ENCODE assay signal across 24 mouse cellular contexts in genomic region chr5:107242993-107243392, GRCm38 (mm10). TPM values are rescaled to one million over a fixed set of nuclear protein-coding genes. Genes with fewer than 3 reads are reported as not detected.
DNase-seq lines count a peak whose midpoint lies in the region; ATAC-seq and TF ChIP-seq lines count a peak whose summit lies in the region.
"Had no signal": no experiment of that assay in that cellular context is flagged by ENCODE, and none has a peak within 500 bp of the region (broad histone marks: within the 10 kb centered on the region; RNA-seq: fewer than 3 reads in every experiment).

No protein-coding gene starts in this region.

- no peak overlapping the region for H3K9ac ChIP-seq in liver, embryonic 12.5 days
- H3K9ac ChIP-seq in liver, embryonic 13.5 days, result 0 out of 2 replicates have a peak overlapping the region, but pooled peaks have one; percentile 28
- no peak overlapping the region for H3K9ac ChIP-seq in liver, embryonic 16.5 days (ENCODE audit: low read depth, low read length)
- H3K9ac ChIP-seq: embryonic facial prominence, embryonic 12.5 days; embryonic facial prominence, embryonic 15.5 days; forebrain, postnatal 0 days; hindbrain, embryonic 12.5 days; hindbrain, embryonic 15.5 days had no signal

- H3K4me2 ChIP-seq in liver, embryonic 12.5 days, result peak overlapping the region; percentile 17
- peak overlapping the region; percentile 28; the same call in 1 of the 2 replicates for H3K4me2 ChIP-seq in liver, embryonic 13.5 days
- H3K4me2 ChIP-seq in liver, embryonic 16.5 days (ENCODE audit: low read depth, low read length), result no peak overlapping the region
- H3K4me2 ChIP-seq: embryonic facial prominence, embryonic 12.5 days; embryonic facial prominence, embryonic 15.5 days; hindbrain, embryonic 12.5 days; hindbrain, embryonic 15.5 days had no signal

- TF ChIP-seq CTCF in thymus, adult 2 months (IDR thresholded peaks at IDR 0.05; ENCODE audit: borderline replicate concordance, control insufficient read depth, extremely low read depth, insufficient read depth, low read length, poor library complexity), result no peak

- H3K4me3 ChIP-seq in liver, embryonic 12.5 days, result no peak overlapping the region
- no peak overlapping the region for H3K4me3 ChIP-seq in liver, embryonic 13.5 days (replicated peaks)
- H3K4me3 ChIP-seq in liver, embryonic 16.5 days (ENCODE audit: low read depth, low read length), result no peak overlapping the region
- no peak overlapping the region for H3K4me3 ChIP-seq in thymus, adult 2 months (ENCODE audit: control insufficient read depth, insufficient read depth, low read length)
- H3K4me3 ChIP-seq: embryonic facial prominence, embryonic 12.5 days; embryonic facial prominence, embryonic 15.5 days; gastrocnemius, adult 2 months; heart, adult 2 months; heart, embryonic 10.5 days; hindbrain, embryonic 12.5 days; hindbrain, embryonic 15.5 days had no signal

- no peaks in the 10 kb centered on the region for H3K27me3 ChIP-seq in liver, embryonic 12.5 days (replicated peaks)
- H3K27me3 ChIP-seq in liver, embryonic 13.5 days, result no peaks in the 10 kb centered on the region
- no peaks in the 10 kb centered on the region for H3K27me3 ChIP-seq in liver, embryonic 16.5 days (ENCODE audit: control insufficient read depth, insufficient read depth, low read depth, low read length)
- no peaks in the 10 kb centered on the region for H3K27me3 ChIP-seq in thymus, adult 2 months (ENCODE audit: control insufficient read depth, insufficient read depth, low read length)
- H3K27me3 ChIP-seq: embryonic facial prominence, embryonic 12.5 days; embryonic facial prominence, embryonic 15.5 days had no signal

- peak; percentile 63 for ATAC-seq in liver, embryonic 12.5 days
- peak; percentile 55; the same call in 1 of the 2 replicates for ATAC-seq in liver, embryonic 13.5 days (ENCODE audit: low read depth)
- ATAC-seq in liver, embryonic 16.5 days (ENCODE audit: low read depth), result 0 out of 2 replicates have a peak, but pooled peaks have one; percentile 27
- ATAC-seq: activated CD4-positive, CD25-positive, alpha-beta regulatory T cell, adult 4 months; CD4-positive, CD25-positive, alpha-beta regulatory T cell, adult 4 months; forebrain, embryonic 14.5 days; forebrain, postnatal 0 days had no signal

- no peaks in the 10 kb centered on the region for H3K9me3 ChIP-seq in liver, embryonic 12.5 days (replicated peaks)
- no peaks in the 10 kb centered on the region for H3K9me3 ChIP-seq in liver, embryonic 13.5 days (replicated peaks)
- H3K9me3 ChIP-seq in liver, embryonic 16.5 days (replicated peaks; ENCODE audit: control insufficient read depth, low read length), result no peaks in the 10 kb centered on the region
- H3K9me3 ChIP-seq: embryonic facial prominence, embryonic 12.5 days; embryonic facial prominence, embryonic 15.5 days; heart, embryonic 10.5 days; hindbrain, embryonic 12.5 days; hindbrain, embryonic 15.5 days had no signal

- 41% methylated on average over 4 of the region's 4 CpGs for whole genome bisulfite sequencing in liver, embryonic 12.5 days (ENCODE audit: insufficient replicate concordance)
- 42% methylated on average over 4 of the region's 4 CpGs for WGBS in liver, embryonic 13.5 days (ENCODE audit: insufficient replicate concordance)
- WGBS in liver, embryonic 16.5 days (ENCODE audit: insufficient replicate concordance), result 40% methylated on average over 4 of the region's 4 CpGs
- WGBS in thymus, adult 2 months, result 90% methylated on average over 4 of the region's 4 CpGs

- DNase-seq in liver, result no peak
- no peak for DNase-seq in liver, embryonic 13.5 days
- DNase-seq in thymus, adult 2 months, result no peak
- no peak for DNase-seq in yolk sac, embryonic 10.5 days (ENCODE audit: low spot score)
- DNase-seq in left cerebral cortex, adult 18-20 months (ENCODE audit: low spot score in 2 of 2), result no peak
- DNase-seq: adrenal gland, adult 8-10 months; adrenal gland, postnatal 36 days; cerebellum, adult 18-20 months; cerebellum, adult 9-10 months; cerebellum, postnatal 14 days; forebrain, postnatal 0 days; gastrocnemius, adult 2 months; gastrocnemius, postnatal 14 days; heart, adult 2 months had no signal

- H3K27ac ChIP-seq in liver, embryonic 12.5 days, result peak overlapping the region; percentile 67
- H3K27ac ChIP-seq in liver, embryonic 13.5 days, result peak overlapping the region; percentile 74; the same call in 1 of the 2 replicates
- no peak overlapping the region for H3K27ac ChIP-seq in liver, embryonic 16.5 days (ENCODE audit: low read length)
- H3K27ac ChIP-seq in thymus, adult 2 months (ENCODE audit: control insufficient read depth, insufficient read depth, low read length), result no peak overlapping the region
- H3K27ac ChIP-seq: embryonic facial prominence, embryonic 12.5 days; embryonic facial prominence, embryonic 15.5 days; gastrocnemius, adult 2 months; heart, adult 2 months; heart, embryonic 10.5 days; hindbrain, embryonic 12.5 days; hindbrain, embryonic 15.5 days had no signal

- 0 out of 2 replicates have a peak, but pooled peaks cover 3% of the 10 kb centered on the region for H3K36me3 ChIP-seq in liver, embryonic 12.5 days
- no peaks in the 10 kb centered on the region for H3K36me3 ChIP-seq in liver, embryonic 13.5 days
- H3K36me3 ChIP-seq in liver, embryonic 16.5 days (ENCODE audit: control insufficient read depth, insufficient read depth), result no peaks in the 10 kb centered on the region
- H3K36me3 ChIP-seq in thymus, adult 2 months (ENCODE audit: control insufficient read depth, insufficient read depth, low read length), result no peaks in the 10 kb centered on the region
- H3K36me3 ChIP-seq: embryonic facial prominence, embryonic 12.5 days; hindbrain, embryonic 12.5 days; hindbrain, embryonic 15.5 days had no signal

- no peak for TF ChIP-seq POLR2A in thymus, adult 2 months (IDR thresholded peaks at IDR 0.05; ENCODE audit: control insufficient read depth, extremely low read depth, insufficient read depth, low read length, poor library complexity)

- H3K4me1 ChIP-seq in liver, embryonic 12.5 days, result peaks cover 56% of the 10 kb centered on the region
- peaks cover 51% of the 10 kb centered on the region for H3K4me1 ChIP-seq in liver, embryonic 13.5 days (replicated peaks)
- peaks cover 17% of the 10 kb centered on the region for H3K4me1 ChIP-seq in liver, embryonic 16.5 days (ENCODE audit: control insufficient read depth, low read depth, low read length)
- H3K4me1 ChIP-seq in thymus, adult 2 months (replicated peaks; ENCODE audit: control insufficient read depth, insufficient read depth, low read length), result no peaks in the 10 kb centered on the region
- H3K4me1 ChIP-seq: hindbrain, embryonic 15.5 days had no signal

RNA-seq across cellular contexts. Expression of gene Tgfbr3, which starts 46.4 kb away (rescaled TPM):
- polyA plus RNA-seq in liver, embryonic 12.5 days (2016; fragmentation: Nextera tagmentation; extraction: Ambion mirVana), result 18.4 and 19.2 TPM in 2 replicates
- 7.1 and 9.9 TPM in 2 replicates for polyA plus RNA-seq in liver, embryonic 13.5 days (2015; fragmentation: Nextera tagmentation; extraction: Ambion mirVana)
- polyA plus RNA-seq in liver, embryonic 16.5 days (2015; fragmentation: Nextera tagmentation; extraction: Ambion mirVana), result 6.5 and 6.8 TPM in 2 replicates
- 20.7 and 23.9 TPM in 2 replicates for polyA plus RNA-seq in thymus, adult 2 months (2012; rRNA removed)
- 10 to 100 TPM; 12.2 to 13.4 TPM for total RNA-seq in left cerebral cortex, adult 18-20 months (2021)

Comparison
In these comparisons a context has a peak if more than half of its experiments do, and no peak if none do; other contexts are left out.
1. H3K27ac ChIP-seq: peak in liver, embryonic 12.5 days (single experiment) and liver, embryonic 13.5 days (single experiment); none in liver, embryonic 16.5 days (single experiment) and thymus, adult 2 months (single experiment).
2. Peak in every context shown above with its lines, with median percentiles within 50 percentile points of each other: ATAC-seq.